Mouse (Mus musculus) cortical plate, adult 2 months (tissue): ENCODE measurements around the gene Pklr.

Source experiments
- CTCF ChIP-seq: fragments of 200-500 bp; IDR thresholded peaks from 2 replicates; pipeline ENCODE4 v1.5.1; 2011; ENCODE audit warnings: mild to moderate bottlenecking, control low read depth, low read length; ENCODE audit not compliant: insufficient read depth; ENCODE audit errors: extremely low read depth
- POLR2A ChIP-seq: fragments of 200-500 bp; IDR thresholded peaks from 2 replicates; pipeline ENCODE4 v1.6.1; 2011; ENCODE audit warnings: mild to moderate bottlenecking, low read length, control low read depth; ENCODE audit not compliant: insufficient read depth; ENCODE audit errors: extremely low read depth

DNA sequence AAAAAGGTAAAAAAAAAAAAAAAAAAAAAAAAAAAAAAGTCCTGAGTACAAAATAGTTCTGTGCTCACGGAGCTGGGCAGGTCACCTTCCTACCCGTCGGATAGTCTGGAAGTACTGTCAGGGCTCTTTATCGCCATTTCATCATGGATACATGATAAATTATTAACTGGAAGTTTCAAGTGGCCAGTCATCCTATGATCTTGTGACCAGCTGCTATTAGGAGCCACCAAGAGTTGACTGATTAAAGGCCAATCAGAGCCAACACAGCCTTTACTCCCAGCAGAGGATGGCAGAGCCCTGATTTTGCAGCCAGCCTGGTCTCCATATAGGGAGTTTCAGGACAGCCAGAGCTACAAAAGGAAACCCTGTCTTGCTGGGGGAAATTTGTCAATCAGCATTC is 22.9 kb upstream of the Pklr start:
- no peak for TF ChIP-seq CTCF
- TF ChIP-seq POLR2A: no peak
